17 mouse cellular contexts compared by ENCODE assay signal in genomic region chr2:59416491-59417195, GRCm38 (mm10).
DNase-seq lines count a peak whose midpoint lies in the region; ATAC-seq and TF ChIP-seq lines count a peak whose summit lies in the region.
"Had no signal": no experiment of that assay in that cellular context is flagged by ENCODE, and none has a peak within 500 bp of the region (broad histone marks: within the 10 kb centered on the region; RNA-seq: fewer than 3 reads in every experiment).

No protein-coding gene starts in this region.

- H3K9ac ChIP-seq in heart, embryonic 15.5 days: no peak overlapping the region
- no peak overlapping the region for H3K9ac ChIP-seq in midbrain, postnatal 0 days (replicated peaks; ENCODE audit: low read length, poor library complexity, severe bottlenecking)
- no peak overlapping the region for H3K9ac ChIP-seq in midbrain, embryonic 15.5 days
- H3K9ac ChIP-seq in intestine, embryonic 15.5 days: no peak overlapping the region
- H3K9ac ChIP-seq in stomach, embryonic 15.5 days: no peak overlapping the region
- H3K9ac ChIP-seq: forebrain, postnatal 0 days; hindbrain, embryonic 15.5 days; liver, embryonic 12.5 days had no signal

- H3K4me3 ChIP-seq in heart, embryonic 15.5 days: no peak overlapping the region
- H3K4me3 ChIP-seq in midbrain, postnatal 0 days (ENCODE audit: low read depth, low read length): no peak overlapping the region
- H3K4me3 ChIP-seq in midbrain, embryonic 15.5 days: no peak overlapping the region
- no peak overlapping the region for H3K4me3 ChIP-seq in intestine, embryonic 15.5 days (replicated peaks)
- no peak overlapping the region for H3K4me3 ChIP-seq in stomach, embryonic 15.5 days (replicated peaks)
- H3K4me3 ChIP-seq: hindbrain, embryonic 15.5 days; liver, embryonic 12.5 days had no signal

- 58% methylated on average over 8 of the region's 8 CpGs for WGBS in heart, embryonic 15.5 days
- 52% methylated on average over 8 of the region's 8 CpGs for WGBS in midbrain, postnatal 0 days
- 59% methylated on average over 8 of the region's 8 CpGs for WGBS in midbrain, embryonic 15.5 days
- 60% methylated on average over 8 of the region's 8 CpGs for WGBS in intestine, embryonic 15.5 days
- 56% methylated on average over 8 of the region's 8 CpGs for WGBS in stomach, embryonic 15.5 days

- no peak for DNase-seq in heart, adult 9 months (ENCODE audit: low spot score in 2 of 2)
- DNase-seq in midbrain, postnatal 0 days (ENCODE audit: low spot score): peak; percentile 27
- no peak for DNase-seq in cerebellum, adult 18-20 months
- DNase-seq in spleen, postnatal 10 days (ENCODE audit: low spot score in 2 of 2): no peak
- DNase-seq: cerebellum, adult 2 months; embryo, embryonic 11 days; gastrocnemius, postnatal 10 days; right cerebral cortex, postnatal 25 days; thymus, postnatal 4 days had no signal

- H3K27ac ChIP-seq in heart, embryonic 15.5 days: peak overlapping the region; percentile 50
- 0 out of 2 replicates have a peak overlapping the region, but pooled peaks have one; percentile 18 for H3K27ac ChIP-seq in midbrain, postnatal 0 days (ENCODE audit: low read depth, low read length)
- H3K27ac ChIP-seq in midbrain, embryonic 15.5 days: no peak overlapping the region
- H3K27ac ChIP-seq in intestine, embryonic 15.5 days: peak overlapping the region; percentile 68
- peak overlapping the region; percentile 72 for H3K27ac ChIP-seq in stomach, embryonic 15.5 days
- H3K27ac ChIP-seq: liver, embryonic 12.5 days had no signal

- peak; percentile 56; the same call in 1 of the 2 replicates for ATAC-seq in heart, embryonic 15.5 days (replicated peaks; ENCODE audit: insufficient number of reproducible peaks, insufficient read depth, low FRiP score, low read depth)
- ATAC-seq in midbrain, postnatal 0 days (ENCODE audit: low FRiP score): no peak
- no peak for ATAC-seq in midbrain, embryonic 15.5 days (replicated peaks)
- ATAC-seq in intestine, embryonic 15.5 days: peak; percentile 84
- ATAC-seq in stomach, embryonic 15.5 days (ENCODE audit: insufficient read depth, low FRiP score, low read depth): peak; percentile 79
- ATAC-seq: CD4-positive, CD25-positive, alpha-beta regulatory T cell, adult 4 months; liver, embryonic 12.5 days had no signal

- H3K4me2 ChIP-seq in heart, embryonic 15.5 days: no peak overlapping the region
- no peak overlapping the region for H3K4me2 ChIP-seq in midbrain, postnatal 0 days (ENCODE audit: low read depth, low read length, poor library complexity, severe bottlenecking)
- no peak overlapping the region for H3K4me2 ChIP-seq in midbrain, embryonic 15.5 days
- no peak overlapping the region for H3K4me2 ChIP-seq in intestine, embryonic 15.5 days (replicated peaks)
- no peak overlapping the region for H3K4me2 ChIP-seq in stomach, embryonic 15.5 days
- H3K4me2 ChIP-seq: hindbrain, embryonic 15.5 days; liver, embryonic 12.5 days had no signal

- H3K9me3 ChIP-seq in heart, embryonic 15.5 days (replicated peaks): no peaks in the 10 kb centered on the region
- no peaks in the 10 kb centered on the region for H3K9me3 ChIP-seq in midbrain, postnatal 0 days (ENCODE audit: low read length)
- H3K9me3 ChIP-seq in midbrain, embryonic 15.5 days: no peaks in the 10 kb centered on the region
- H3K9me3 ChIP-seq in intestine, embryonic 15.5 days: no peaks in the 10 kb centered on the region
- H3K9me3 ChIP-seq in stomach, embryonic 15.5 days: no peaks in the 10 kb centered on the region
- H3K9me3 ChIP-seq: hindbrain, embryonic 15.5 days; liver, embryonic 12.5 days had no signal

- no peaks in the 10 kb centered on the region for H3K27me3 ChIP-seq in heart, embryonic 15.5 days
- no peaks in the 10 kb centered on the region for H3K27me3 ChIP-seq in midbrain, postnatal 0 days (ENCODE audit: insufficient read depth, low read length)
- no peaks in the 10 kb centered on the region for H3K27me3 ChIP-seq in midbrain, embryonic 15.5 days (replicated peaks)
- H3K27me3 ChIP-seq in intestine, embryonic 15.5 days (replicated peaks): no peaks in the 10 kb centered on the region
- H3K27me3 ChIP-seq in stomach, embryonic 15.5 days (replicated peaks): no peaks in the 10 kb centered on the region
- H3K27me3 ChIP-seq: hindbrain, embryonic 15.5 days; liver, embryonic 12.5 days had no signal

- H3K36me3 ChIP-seq in heart, embryonic 15.5 days: no peaks in the 10 kb centered on the region
- no peaks in the 10 kb centered on the region for H3K36me3 ChIP-seq in midbrain, postnatal 0 days (ENCODE audit: insufficient read depth, low read length)
- H3K36me3 ChIP-seq in midbrain, embryonic 15.5 days (replicated peaks): no peaks in the 10 kb centered on the region
- H3K36me3 ChIP-seq in intestine, embryonic 15.5 days: no peaks in the 10 kb centered on the region
- no peaks in the 10 kb centered on the region for H3K36me3 ChIP-seq in stomach, embryonic 15.5 days
- H3K36me3 ChIP-seq: hindbrain, embryonic 15.5 days; liver, embryonic 12.5 days had no signal

- peaks cover 18% of the 10 kb centered on the region for H3K4me1 ChIP-seq in heart, embryonic 15.5 days (replicated peaks)
- no peaks in the 10 kb centered on the region for H3K4me1 ChIP-seq in midbrain, postnatal 0 days (ENCODE audit: insufficient read depth, low read length)
- 0 out of 2 replicates have a peak, but pooled peaks cover 6% of the 10 kb centered on the region for H3K4me1 ChIP-seq in midbrain, embryonic 15.5 days
- peaks cover 22% of the 10 kb centered on the region for H3K4me1 ChIP-seq in intestine, embryonic 15.5 days (replicated peaks)
- H3K4me1 ChIP-seq in stomach, embryonic 15.5 days: peaks cover 6% of the 10 kb centered on the region; the same call in 1 of the 2 replicates
- H3K4me1 ChIP-seq: liver, embryonic 12.5 days had no signal

- no peak for TF ChIP-seq CTCF in midbrain, postnatal 0 days (IDR thresholded peaks at IDR 0.05)

Comparison
In these comparisons a context has a peak if more than half of its experiments do, and no peak if none do; other contexts are left out.
1. ATAC-seq: peak in heart, embryonic 15.5 days (single experiment), intestine, embryonic 15.5 days (single experiment) and stomach, embryonic 15.5 days (single experiment); none in midbrain, postnatal 0 days (single experiment) and midbrain, embryonic 15.5 days (single experiment).